Mouse (Mus musculus): ENCODE data around the gene Naa35. TPM values are rescaled to one million over a fixed set of nuclear protein-coding genes. Genes with fewer than 3 reads are reported as not detected.

Gene Naa35
- polyA plus RNA-seq, 1 experiment from 2014 or later: 102 TPM

DNA sequence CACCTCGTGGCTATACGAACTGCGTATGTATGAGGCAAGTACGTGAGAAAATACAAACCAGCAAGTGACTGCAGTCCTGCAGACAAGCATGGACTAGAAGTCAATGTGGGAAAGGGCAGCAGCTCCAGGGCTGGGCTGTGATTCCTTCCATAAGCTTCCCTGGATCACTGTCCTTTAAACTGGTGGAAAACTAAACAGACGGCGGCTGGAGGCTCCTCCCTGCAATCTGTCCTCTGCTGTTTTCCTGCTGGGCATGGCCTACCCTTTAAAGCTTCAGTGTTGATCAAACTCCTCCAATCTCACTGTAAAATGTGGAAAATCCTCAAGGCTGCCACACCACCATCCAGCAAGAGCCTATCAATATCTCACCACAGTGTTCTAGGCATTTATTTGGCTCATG, 63.5 kb downstream of the Naa35 start:
- no peaks in the 10 kb centered on the region for H3K27me3 ChIP-seq (ENCODE audit: control insufficient read depth, insufficient read depth, low read length)
- no peak overlapping the region for H3K4me3 ChIP-seq (ENCODE audit: low read depth, low read length)
- H3K27ac ChIP-seq (replicated peaks; ENCODE audit: low read depth, low read length): no peak overlapping the region
- H3K9ac ChIP-seq (ENCODE audit: low read length): no peak overlapping the region
- WGBS: 88% methylated on average over 6 of the region's 6 CpGs
- no peak for DNase-seq (ENCODE audit: low spot score)
- no peaks in the 10 kb centered on the region for H3K9me3 ChIP-seq (ENCODE audit: control insufficient read depth, low read length)
- H3K4me1 ChIP-seq (ENCODE audit: control insufficient read depth, insufficient read depth, low read length): no peaks in the 10 kb centered on the region
- H3K4me2 ChIP-seq (ENCODE audit: low read depth, severe bottlenecking): no peak overlapping the region
- H3K36me3 ChIP-seq (ENCODE audit: control insufficient read depth, insufficient read depth, low read length): peaks cover 8% of the 10 kb centered on the region; the same call in 1 of the 2 replicates
- ATAC-seq (ENCODE audit: insufficient number of reproducible peaks, low FRiP score, low TSS enrichment, low read depth): no peak

DNA sequence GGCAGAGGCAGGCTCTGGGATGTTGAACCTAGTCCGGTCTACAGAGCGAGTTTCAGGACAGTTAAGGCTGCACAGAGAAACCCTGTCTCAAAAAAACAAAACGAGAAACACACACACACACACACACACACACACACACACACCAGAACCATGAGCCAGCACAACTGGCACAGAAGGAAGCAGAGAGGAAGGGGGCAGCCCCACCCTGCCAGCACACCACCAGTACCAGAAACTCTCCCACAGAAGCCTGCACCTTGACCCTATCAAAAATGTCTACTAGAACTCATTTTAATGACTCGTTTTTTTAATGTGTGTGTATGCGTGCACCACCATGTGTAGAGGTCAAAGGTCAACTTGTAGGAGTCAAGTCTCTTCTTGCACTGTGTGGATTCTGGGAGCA, 64.7 kb downstream of the Naa35 start:
- H3K9me3 ChIP-seq (ENCODE audit: control insufficient read depth, low read length): no peaks in the 10 kb centered on the region
- H3K4me3 ChIP-seq (ENCODE audit: low read depth, low read length): no peak overlapping the region
- H3K9ac ChIP-seq (ENCODE audit: low read length): no peak overlapping the region
- H3K4me2 ChIP-seq (ENCODE audit: low read depth, severe bottlenecking): no peak overlapping the region
- ATAC-seq (ENCODE audit: insufficient number of reproducible peaks, low FRiP score, low TSS enrichment, low read depth) (no peak), DNase-seq (ENCODE audit: low spot score) (no peak)
- no peaks in the 10 kb centered on the region for H3K4me1 ChIP-seq (ENCODE audit: control insufficient read depth, insufficient read depth, low read length)
- WGBS: 71% methylated on average over 5 of the region's 5 CpGs
- no peaks in the 10 kb centered on the region for H3K27me3 ChIP-seq (ENCODE audit: control insufficient read depth, insufficient read depth, low read length)
- H3K36me3 ChIP-seq (ENCODE audit: control insufficient read depth, insufficient read depth, low read length): peaks cover 8% of the 10 kb centered on the region; the same call in 1 of the 2 replicates
- H3K27ac ChIP-seq (replicated peaks; ENCODE audit: low read depth, low read length): no peak overlapping the region

DNA sequence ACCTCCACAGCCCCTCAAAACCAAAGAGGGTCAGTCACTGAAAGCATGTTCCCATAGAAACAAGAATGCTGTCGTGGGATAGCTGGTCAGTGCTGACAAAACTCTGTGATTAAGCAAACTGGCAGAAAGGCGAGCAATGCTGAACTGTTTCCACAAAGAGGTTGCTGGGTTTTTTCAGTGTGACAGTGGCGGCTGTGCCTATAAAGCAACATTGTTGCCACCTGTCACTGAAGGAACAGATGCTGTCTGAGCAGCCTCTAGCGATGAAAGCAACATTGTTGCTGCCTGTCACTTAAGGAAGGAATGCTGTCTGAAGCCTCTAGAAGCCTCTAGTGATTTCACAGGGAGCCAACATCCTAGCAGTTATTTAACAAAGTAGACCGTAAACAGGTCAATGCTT, 67.6 kb downstream of the Naa35 start:
- H3K9ac ChIP-seq (ENCODE audit: low read length): no peak overlapping the region
- peaks cover 6% of the 10 kb centered on the region; the same call in 1 of the 2 replicates for H3K36me3 ChIP-seq (ENCODE audit: control insufficient read depth, insufficient read depth, low read length)
- H3K4me1 ChIP-seq (ENCODE audit: control insufficient read depth, insufficient read depth, low read length): 0 out of 2 replicates have a peak, but pooled peaks cover 4% of the 10 kb centered on the region
- H3K9me3 ChIP-seq (ENCODE audit: control insufficient read depth, low read length): no peaks in the 10 kb centered on the region
- no peak overlapping the region for H3K4me3 ChIP-seq (ENCODE audit: low read depth, low read length)
- H3K27ac ChIP-seq (replicated peaks; ENCODE audit: low read depth, low read length): no peak overlapping the region
- DNase-seq (ENCODE audit: low spot score) (no peak), ATAC-seq (ENCODE audit: insufficient number of reproducible peaks, low FRiP score, low TSS enrichment, low read depth) (no peak)
- H3K4me2 ChIP-seq (ENCODE audit: low read depth, severe bottlenecking): no peak overlapping the region
- H3K27me3 ChIP-seq (ENCODE audit: control insufficient read depth, insufficient read depth, low read length): no peaks in the 10 kb centered on the region
- WGBS: 75% methylated on average over 5 of the region's 5 CpGs

DNA sequence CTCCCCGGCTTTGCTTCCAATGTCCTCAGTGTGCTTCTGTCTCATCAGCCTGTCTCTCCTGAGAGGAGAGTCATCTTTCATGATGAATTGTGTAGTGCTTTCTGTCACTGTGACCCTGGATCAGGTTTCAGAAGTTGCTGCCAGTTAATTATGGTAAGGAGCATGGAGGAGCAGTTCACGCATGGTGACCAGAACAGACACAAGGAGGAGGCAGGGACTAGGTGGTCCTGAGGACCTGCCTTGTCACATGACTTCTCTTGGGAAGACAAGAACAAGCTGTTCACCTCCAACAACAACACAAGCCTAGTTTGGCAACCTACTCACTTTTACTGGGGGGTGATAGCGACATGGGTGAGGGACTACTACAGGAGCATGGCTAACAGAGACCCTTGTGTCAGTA, 68.1 kb downstream of the Naa35 start:
- ATAC-seq (ENCODE audit: insufficient number of reproducible peaks, low FRiP score, low TSS enrichment, low read depth) (no peak), DNase-seq (ENCODE audit: low spot score) (no peak)
- no peaks in the 10 kb centered on the region for H3K9me3 ChIP-seq (ENCODE audit: control insufficient read depth, low read length)
- H3K36me3 ChIP-seq (ENCODE audit: control insufficient read depth, insufficient read depth, low read length): peaks cover 7% of the 10 kb centered on the region; the same call in 1 of the 2 replicates
- 0 out of 2 replicates have a peak, but pooled peaks cover 4% of the 10 kb centered on the region for H3K4me1 ChIP-seq (ENCODE audit: control insufficient read depth, insufficient read depth, low read length)
- H3K9ac ChIP-seq (ENCODE audit: low read length): no peak overlapping the region
- WGBS: 73% methylated on average over 3 of the region's 3 CpGs
- H3K27me3 ChIP-seq (ENCODE audit: control insufficient read depth, insufficient read depth, low read length): no peaks in the 10 kb centered on the region
- H3K4me3 ChIP-seq (ENCODE audit: low read depth, low read length): no peak overlapping the region
- no peak overlapping the region for H3K4me2 ChIP-seq (ENCODE audit: low read depth, severe bottlenecking)
- no peak overlapping the region for H3K27ac ChIP-seq (replicated peaks; ENCODE audit: low read depth, low read length)

DNA sequence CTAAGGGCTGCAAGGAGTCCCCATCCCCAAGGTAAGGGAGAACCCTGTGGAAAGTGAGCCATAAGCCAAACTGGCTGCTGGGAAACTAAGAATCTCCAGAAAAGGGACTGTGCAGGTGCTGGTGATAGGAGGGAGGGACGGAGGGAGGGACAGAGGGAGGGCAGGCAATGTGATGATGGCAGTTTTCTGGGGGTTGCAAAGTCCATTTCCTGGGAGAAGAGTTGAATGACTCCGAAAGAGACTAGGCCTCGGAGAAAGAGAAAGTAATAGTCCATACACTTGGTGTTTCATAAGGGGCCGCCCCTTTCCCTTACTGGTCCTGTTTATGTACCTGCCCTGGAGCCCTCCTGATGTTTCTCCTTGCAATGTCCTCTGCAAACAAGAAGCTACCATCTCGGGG, 69.4 kb downstream of the Naa35 start:
- Histone ChIP-seq H3K9ac (ENCODE audit: low read length) (no peak overlapping the region), H3K4me3 (ENCODE audit: low read depth, low read length) (no peak overlapping the region), H3K27ac (replicated peaks; ENCODE audit: low read depth, low read length) (no peak overlapping the region), H3K27me3 (ENCODE audit: control insufficient read depth, insufficient read depth, low read length) (no peaks in the 10 kb centered on the region), H3K4me2 (ENCODE audit: low read depth, severe bottlenecking) (no peak overlapping the region), H3K4me1 (ENCODE audit: control insufficient read depth, insufficient read depth, low read length) (0 out of 2 replicates have a peak, but pooled peaks cover 4% of the 10 kb centered on the region), H3K9me3 (ENCODE audit: control insufficient read depth, low read length) (no peaks in the 10 kb centered on the region), H3K36me3 (ENCODE audit: control insufficient read depth, insufficient read depth, low read length) (peaks cover 8% of the 10 kb centered on the region; the same call in 1 of the 2 replicates)
- no peak for DNase-seq (ENCODE audit: low spot score)
- no peak for ATAC-seq (ENCODE audit: insufficient number of reproducible peaks, low FRiP score, low TSS enrichment, low read depth)
- WGBS: 92% methylated on average over 5 of the region's 5 CpGs

DNA sequence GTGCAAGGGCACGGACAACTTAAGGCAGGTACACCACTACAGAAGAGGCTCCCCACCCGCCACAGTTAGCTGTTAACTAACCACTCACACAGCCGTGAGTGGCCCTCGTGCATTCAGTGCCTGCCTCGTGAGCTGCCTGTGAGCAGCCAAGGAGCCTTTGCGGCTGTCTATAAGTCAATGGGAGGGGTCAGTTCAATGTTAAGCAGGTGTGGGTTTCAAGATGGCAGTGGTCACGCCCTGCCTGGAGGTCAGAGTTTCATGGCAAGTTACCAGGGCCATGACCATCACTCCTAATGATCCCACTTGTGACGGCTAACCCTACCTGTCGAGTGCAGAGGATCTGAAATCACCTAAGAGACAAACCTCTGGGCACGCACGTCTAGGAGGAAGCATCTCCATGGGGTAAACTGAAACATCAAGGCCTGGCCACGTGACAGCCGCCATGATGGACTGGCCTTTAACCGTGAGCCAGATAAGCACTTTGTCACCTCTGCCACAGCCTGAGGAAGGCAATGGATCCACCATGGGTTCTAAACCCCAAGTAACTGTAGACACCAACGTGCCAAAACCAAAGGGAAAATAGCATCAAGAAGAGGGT, 70.8 kb downstream of the Naa35 start:
- Histone ChIP-seq H3K9me3 (ENCODE audit: control insufficient read depth, low read length) (no peaks in the 10 kb centered on the region), H3K36me3 (ENCODE audit: control insufficient read depth, insufficient read depth, low read length) (peaks cover 7% of the 10 kb centered on the region; the same call in 1 of the 2 replicates), H3K4me2 (ENCODE audit: low read depth, severe bottlenecking) (no peak overlapping the region), H3K9ac (ENCODE audit: low read length) (no peak overlapping the region), H3K27ac (replicated peaks; ENCODE audit: low read depth, low read length) (no peak overlapping the region), H3K4me3 (ENCODE audit: low read depth, low read length) (no peak overlapping the region), H3K4me1 (ENCODE audit: control insufficient read depth, insufficient read depth, low read length) (0 out of 2 replicates have a peak, but pooled peaks cover 4% of the 10 kb centered on the region), H3K27me3 (ENCODE audit: control insufficient read depth, insufficient read depth, low read length) (no peaks in the 10 kb centered on the region)
- ATAC-seq (ENCODE audit: insufficient number of reproducible peaks, low FRiP score, low TSS enrichment, low read depth) (no peak), DNase-seq (ENCODE audit: low spot score) (no peak)
- 93% methylated on average over 15 of the region's 15 CpGs for WGBS

DNA sequence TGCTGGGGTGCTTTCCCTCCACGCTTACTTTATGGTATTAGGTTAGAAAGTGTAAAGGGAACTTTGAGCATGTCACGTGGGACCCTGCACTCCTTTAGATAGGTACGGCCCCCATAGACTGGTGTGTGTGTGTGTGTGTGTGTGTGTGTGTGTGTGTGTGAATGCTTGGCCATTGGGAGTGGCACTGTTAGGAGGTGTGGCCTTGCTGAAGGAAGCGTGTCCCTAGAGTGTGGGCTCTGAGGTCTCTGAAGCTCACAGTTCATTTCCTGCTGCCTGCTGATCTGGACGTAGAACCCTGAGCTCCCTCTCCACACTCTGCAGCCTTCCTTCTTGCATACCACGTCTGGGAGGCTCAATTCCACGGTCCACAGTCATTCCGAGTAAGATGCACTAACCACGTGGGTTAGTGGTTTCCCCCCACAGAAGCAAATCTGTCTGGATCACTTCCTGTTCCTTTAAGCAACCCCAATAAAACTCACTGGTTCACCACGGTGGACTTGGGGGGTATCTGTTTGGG, 71.3 kb downstream of the Naa35 start:
- ATAC-seq (ENCODE audit: insufficient number of reproducible peaks, low FRiP score, low TSS enrichment, low read depth) (no peak), DNase-seq (ENCODE audit: low spot score) (no peak)
- Histone ChIP-seq H3K9ac (ENCODE audit: low read length) (no peak overlapping the region), H3K4me2 (ENCODE audit: low read depth, severe bottlenecking) (no peak overlapping the region), H3K4me1 (ENCODE audit: control insufficient read depth, insufficient read depth, low read length) (0 out of 2 replicates have a peak, but pooled peaks cover 4% of the 10 kb centered on the region), H3K27ac (replicated peaks; ENCODE audit: low read depth, low read length) (peak overlapping the region; percentile 52; the same call in 1 of the 2 replicates), H3K9me3 (ENCODE audit: control insufficient read depth, low read length) (no peaks in the 10 kb centered on the region), H3K36me3 (ENCODE audit: control insufficient read depth, insufficient read depth, low read length) (peaks cover 10% of the 10 kb centered on the region), H3K27me3 (ENCODE audit: control insufficient read depth, insufficient read depth, low read length) (no peaks in the 10 kb centered on the region), H3K4me3 (ENCODE audit: low read depth, low read length) (no peak overlapping the region)
- WGBS: 69% methylated on average over 10 of the region's 10 CpGs

DNA sequence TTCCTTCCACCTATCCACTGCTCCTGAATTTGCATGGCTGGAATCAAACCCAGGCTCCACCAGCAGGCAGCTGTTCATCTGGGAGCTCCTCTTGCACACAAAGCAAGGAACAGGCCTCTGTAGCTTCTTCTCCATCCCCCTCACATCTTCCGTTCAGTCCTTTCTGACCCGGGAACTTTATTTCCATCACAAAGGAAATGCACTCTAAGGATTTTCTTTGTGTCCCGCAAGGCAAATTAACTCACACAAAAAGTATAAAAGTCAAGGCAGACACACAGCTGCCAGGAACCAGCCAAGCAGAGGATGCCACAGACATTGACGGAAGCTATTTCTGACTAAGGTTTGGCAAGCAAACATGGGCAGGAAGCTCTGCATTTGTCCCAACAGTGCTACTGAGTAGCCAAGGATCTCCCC, 71.9 kb downstream of the Naa35 start:
- H3K9ac ChIP-seq (ENCODE audit: low read length): no peak overlapping the region
- H3K27ac ChIP-seq (replicated peaks; ENCODE audit: low read depth, low read length): peak overlapping the region; percentile 52; the same call in 1 of the 2 replicates
- no peak for DNase-seq (ENCODE audit: low spot score)
- H3K4me1 ChIP-seq (ENCODE audit: control insufficient read depth, insufficient read depth, low read length): 0 out of 2 replicates have a peak, but pooled peaks cover 4% of the 10 kb centered on the region
- no peak for ATAC-seq (ENCODE audit: insufficient number of reproducible peaks, low FRiP score, low TSS enrichment, low read depth)
- no peak overlapping the region for H3K4me2 ChIP-seq (ENCODE audit: low read depth, severe bottlenecking)
- WGBS: 76% methylated on average over 4 of the region's 4 CpGs
- H3K36me3 ChIP-seq (ENCODE audit: control insufficient read depth, insufficient read depth, low read length): peaks cover 12% of the 10 kb centered on the region
- no peaks in the 10 kb centered on the region for H3K27me3 ChIP-seq (ENCODE audit: control insufficient read depth, insufficient read depth, low read length)
- H3K4me3 ChIP-seq (ENCODE audit: low read depth, low read length): no peak overlapping the region
- no peaks in the 10 kb centered on the region for H3K9me3 ChIP-seq (ENCODE audit: control insufficient read depth, low read length)

Data from limb, embryonic 11.5 days (tissue).